Mouse (Mus musculus): ENCODE measurements at regions not wholly inside any gene's neighbourhood (a gene's known extent, or its start where the extent isn't known, plus 50 kb on each side); places are given as distances from the start of the nearest gene placed in this dataset.

DNA sequence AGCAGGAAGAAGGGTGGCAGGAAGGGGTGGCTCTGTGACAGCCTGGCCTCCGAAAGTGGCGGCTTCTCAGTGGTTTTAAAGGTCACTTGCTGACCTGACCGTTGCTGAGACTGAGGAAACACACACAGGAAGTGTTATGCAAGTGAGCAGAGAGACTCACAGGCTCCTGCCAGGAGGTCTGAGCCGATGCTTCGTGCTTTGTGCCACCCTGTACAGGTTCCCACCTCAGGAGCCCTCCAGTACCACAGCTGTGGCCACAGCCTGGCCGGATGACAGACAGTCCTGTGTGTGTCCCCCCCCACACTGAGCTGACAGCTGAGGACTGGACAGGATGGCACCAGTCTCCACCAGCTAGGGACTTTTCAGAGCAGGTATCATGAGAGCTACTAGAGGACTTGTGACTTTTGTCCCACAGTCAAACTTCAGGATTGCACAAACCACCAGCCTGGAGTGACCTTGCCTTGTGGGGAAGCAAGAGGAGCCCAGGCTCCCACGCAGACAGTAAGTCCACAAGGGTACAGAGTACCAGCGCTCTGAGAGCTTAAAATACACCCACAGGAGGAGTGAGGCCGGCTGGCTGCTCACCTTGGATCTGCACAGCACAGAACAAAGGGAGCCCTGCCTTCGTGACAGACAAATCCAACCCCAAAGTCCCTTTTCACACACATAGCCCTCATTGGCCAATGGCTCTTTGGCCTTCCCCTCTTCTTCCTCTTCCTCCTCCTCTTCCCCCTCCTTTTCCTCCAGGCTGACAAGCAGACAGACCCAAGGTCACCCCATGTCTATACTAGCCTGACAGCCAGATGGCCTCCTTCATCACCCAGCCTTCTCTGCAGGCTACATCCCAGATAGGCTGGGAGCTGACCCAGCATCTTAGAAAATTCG is 158.1 kb upstream of the Rreb1 start:
- DNase-seq (ENCODE audit: low read depth) = peak; percentile 28

DNA sequence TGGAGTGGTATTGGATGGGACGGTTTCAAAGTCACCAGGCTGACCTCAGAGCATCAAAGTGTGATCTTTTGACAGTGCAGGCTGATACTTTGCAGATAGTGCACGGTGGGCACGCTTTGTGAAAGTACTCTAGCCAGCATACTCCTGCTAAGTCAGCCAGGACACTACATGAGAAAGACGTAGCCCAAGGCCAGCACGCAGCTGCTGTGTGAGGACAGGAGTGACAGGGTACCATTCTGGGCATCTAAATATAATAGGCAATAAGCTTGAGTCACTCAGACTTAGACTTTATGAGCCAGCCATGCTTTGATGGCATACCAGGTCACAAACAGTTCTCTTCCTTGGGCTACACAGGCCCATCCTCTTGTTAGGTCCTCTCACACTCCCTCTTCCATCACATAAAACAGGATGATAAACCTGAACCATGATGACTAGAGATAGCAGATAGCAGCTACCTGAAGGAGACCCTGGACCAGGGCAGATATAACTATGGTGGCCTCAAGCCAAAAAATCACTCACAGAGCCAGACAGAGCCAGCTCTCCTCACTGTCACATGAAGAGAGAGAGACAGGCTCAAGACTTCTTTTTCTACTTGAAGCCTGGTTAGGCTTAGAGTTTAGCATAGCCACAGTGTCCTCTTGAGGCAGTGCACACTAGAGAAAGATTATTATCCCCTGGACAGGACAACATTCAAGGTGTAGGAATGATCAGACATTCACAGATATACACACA is 156.7 kb upstream of the Rreb1 start:
- no peak for DNase-seq (ENCODE audit: low read depth)

DNA sequence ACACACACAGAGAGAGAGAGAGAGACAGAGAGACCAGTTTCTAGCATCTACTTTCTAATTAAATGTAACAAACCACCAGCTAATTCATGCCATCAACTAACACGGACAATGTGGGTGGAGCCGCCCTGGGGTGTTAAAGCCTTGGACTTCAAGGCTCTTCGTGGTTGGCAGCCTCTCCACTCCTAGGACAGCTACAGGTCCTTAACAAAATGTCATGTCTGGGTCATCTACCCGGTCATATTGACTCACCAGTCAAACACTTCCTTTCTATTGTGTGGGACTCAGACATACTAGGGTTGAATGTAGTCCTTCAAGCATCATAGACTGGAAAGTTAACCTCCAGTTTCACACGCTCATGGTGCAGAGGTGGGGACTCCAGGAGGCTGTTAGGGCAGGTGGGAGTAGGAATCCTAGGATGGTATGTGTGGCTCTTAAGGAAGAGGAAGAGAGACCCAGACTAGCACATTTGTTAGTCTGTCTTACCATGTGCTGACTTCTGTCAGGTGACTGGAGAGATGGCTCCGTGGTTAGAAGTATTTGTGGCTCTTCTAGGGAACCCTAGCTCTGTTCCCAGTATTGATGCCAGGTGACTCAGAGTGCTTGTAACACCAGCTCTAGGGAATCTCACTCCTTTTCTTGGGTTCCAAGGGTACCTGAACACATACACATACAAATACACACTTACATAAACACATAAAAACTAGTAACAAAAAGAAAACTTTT is 155.7 kb upstream of the Rreb1 start:
- no peak for DNase-seq (ENCODE audit: low read depth)

DNA sequence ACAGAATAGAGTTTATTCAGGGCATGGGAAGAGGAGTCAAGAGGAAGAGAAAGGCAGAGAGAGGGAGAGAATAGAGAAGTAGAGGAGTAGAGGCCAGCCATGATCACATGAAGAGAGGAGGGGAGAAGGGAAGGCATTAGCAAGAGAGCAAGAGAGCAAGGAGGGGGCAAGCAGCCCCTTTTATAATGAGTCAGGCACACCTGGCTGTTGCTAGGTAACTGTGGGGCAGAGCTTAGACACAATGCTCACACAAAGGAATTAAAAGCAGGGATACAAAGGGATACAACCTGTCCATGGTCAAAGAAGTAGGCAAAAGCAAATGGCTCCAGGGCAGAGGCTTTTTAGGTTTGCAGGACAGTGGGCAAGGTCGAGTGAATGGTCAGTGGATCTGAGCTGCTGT is 153.5 kb upstream of the Rreb1 start:
- DNase-seq (ENCODE audit: low read depth) = no peak

DNA sequence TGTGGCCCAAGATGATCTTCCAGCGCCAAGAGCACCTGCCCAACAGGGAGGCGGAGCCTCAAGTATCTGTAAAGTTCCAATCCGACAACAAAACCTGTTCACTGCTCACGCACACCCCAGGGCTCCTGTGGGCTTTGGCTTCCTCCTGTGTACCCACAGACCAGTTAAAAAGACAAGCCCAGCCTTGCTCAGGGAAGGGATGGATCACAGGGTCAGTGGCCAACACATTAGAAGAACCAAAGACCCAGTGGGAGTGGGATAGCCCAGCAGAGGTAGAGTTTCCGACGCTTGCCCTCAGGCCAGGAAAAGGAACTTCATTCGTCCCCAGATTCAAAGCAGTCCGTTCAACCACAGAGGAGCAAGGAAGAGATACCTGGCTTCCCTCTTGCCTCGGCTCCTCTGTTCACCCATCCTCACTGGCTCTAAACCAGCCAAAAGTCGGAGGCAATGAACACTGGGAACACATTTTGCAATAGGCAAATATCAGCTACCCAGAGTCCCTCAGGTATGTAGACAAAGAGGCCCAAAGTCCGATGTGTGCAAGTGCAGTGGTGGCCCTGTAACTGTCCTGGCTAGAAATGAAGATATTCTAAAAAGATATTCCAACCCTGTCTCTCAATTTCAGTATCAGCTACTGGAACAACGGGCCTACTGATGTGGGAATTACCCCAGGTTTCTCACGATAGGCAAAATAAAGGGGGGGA is 152.5 kb upstream of the Rreb1 start:
- no peak for DNase-seq (ENCODE audit: low read depth)

DNA sequence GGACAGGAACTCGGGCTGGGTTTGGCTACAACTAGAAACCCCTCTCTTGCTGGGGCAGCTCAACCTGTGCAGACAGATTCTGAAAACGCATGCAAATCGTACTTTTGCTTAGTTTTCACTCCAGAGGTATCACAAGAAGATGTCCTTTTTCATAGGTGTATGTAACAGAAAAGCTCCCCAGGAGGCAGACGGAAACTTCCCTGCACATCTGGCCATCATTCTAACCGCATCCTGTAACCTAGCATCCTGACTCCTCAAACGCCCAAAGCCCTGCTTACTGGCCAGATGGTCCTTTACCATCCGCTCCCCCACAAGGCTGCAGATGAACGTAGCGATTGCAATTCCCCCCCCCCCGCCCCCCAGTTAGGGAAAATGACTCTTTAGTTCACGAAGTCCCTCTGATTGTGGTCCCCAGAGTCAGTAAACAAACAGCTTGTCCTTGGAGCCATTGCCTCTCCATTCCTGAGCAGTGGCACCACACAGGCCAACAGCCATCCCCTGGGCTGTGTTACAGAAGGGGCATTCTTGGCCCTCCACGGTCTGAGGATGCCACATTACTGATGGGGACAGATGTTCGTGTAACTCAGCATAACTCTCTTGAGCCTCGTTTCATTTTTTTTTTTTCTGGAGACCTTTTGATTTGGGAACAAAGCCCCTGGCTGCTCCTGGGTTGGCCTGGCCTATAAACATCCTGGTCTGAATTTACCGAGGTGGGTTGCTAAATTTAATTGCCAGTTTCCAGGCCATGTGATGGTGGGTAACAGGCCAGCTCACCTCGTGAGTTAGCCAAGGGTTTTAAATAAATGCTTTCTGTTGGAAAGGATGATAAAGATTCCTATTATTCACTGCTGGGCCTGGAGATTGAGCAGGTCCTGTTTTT is 149.6 kb upstream of the Rreb1 start:
- no peak for DNase-seq (ENCODE audit: low read depth)

DNA sequence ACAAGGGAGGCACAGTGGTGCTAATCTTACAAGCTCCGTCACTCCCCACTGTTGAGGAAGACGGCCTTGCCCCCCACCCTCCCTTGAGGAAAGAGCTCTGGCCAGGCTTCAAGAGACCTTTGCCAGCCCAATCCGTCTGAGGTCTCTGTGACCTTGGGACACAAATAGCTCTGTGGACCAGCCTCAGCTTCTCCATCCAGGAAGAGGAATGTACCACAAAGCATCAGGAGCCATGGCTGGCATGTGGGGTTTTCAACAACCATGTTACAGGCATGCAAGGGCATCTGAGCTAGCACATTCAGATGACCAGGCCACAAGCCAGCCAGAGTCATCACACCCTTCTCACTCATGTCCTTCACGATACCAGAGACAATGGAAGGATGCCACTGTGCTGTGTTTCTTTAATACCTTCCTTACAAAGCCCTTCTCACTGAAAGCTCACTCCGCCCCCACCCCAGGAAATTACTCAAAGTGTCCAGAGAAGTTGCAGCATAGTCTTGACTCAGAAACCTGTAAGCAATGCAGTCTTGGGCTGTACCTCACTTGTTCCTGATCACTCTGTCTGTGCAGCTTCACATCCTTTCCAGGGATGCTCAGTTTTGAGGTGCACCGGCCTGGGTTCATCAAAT is 148.8 kb upstream of the Rreb1 start:
- DNase-seq (ENCODE audit: low read depth) = no peak

DNA sequence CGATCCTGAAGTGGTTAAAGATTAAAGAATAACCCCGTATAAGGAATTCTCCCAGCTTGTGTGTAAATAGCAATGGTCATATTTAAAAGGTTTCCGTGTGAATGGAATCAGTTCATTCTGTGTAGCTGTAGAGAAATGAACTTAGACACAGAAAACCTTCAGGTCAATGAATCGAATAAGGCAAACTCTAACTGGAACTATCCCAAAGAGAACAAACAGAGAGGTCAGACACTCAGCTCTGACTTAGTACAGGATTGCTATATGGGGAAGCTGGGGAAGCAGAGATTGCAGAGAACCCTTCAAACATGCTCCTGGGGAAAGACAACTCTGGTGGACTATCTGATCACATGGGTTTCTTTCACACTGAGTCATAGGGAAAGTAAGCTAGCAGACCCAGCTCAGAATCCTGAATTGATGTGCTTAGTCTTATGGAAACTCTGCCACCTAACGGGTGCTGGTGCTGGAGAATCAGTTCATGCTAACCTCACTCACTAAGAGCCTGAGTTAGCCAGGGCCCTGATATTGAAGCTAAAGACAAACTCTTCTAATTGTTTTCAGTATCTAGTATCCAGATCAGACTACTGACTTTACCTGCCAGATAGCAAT is 145.3 kb upstream of the Rreb1 start:
- DNase-seq (ENCODE audit: low read depth) = no peak

DNA sequence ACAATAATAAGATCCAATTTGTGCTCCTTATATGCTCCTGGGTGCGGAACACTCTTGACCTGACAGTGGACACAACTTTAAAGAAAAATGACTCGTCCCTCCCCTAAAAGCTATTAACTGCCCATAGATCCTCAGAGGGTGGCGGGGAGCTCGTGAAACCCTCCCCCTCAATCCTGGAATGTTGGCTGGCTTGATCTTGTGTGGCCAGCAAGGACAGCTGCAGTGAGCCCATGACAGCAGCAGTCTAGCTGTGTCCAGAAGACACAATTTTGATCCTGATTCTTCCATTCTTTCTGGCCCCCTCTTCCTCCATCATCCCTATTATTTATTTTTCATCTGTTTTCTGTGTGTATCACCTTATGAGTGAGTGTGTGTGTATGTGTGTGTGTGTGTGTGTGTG is 141.8 kb upstream of the Rreb1 start:
- no peak for DNase-seq (ENCODE audit: low read depth)

DNA sequence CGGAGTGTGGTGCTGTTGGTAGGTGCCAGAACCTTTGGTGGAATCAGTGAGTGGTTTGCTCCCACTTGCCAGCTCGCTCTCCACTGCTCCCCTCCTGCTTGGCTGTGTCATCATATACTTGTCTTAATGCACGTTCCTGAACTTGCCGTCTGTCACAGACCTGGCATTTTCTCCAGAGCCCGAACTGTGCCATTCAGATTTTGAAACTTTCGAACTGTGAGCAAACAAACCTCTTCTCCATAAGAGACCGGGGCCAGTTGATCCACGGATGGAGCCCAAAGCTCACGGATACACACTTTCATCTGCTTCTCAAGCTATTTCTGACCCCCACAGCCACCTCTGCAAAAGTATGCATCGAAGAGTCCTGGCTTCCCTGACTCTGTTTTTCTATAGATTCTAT is 141.0 kb upstream of the Rreb1 start:
- DNase-seq (ENCODE audit: low read depth) = no peak

DNA sequence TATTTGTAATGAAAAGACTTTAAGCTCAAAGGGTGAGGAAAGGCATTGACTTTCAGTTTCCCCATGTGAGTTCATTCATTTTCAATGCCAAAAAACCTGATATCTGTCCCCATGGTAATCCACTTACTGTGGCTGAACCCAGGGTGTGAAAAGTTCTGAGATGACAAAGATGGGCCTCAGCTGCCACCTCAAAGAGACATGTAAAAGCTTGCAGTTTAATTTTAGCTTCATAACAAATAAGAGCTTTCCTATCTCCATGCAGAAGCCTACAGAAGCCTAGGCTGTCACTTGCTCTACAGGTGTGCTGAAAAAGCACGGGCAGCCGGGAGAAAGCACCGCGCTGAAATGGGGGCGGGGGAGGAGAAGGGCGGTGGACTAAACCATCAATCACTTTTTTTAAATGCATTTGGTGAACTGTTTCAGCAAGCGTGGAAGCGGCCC is 140.1 kb upstream of the Rreb1 start:
- no peak for DNase-seq (ENCODE audit: low read depth)

DNA sequence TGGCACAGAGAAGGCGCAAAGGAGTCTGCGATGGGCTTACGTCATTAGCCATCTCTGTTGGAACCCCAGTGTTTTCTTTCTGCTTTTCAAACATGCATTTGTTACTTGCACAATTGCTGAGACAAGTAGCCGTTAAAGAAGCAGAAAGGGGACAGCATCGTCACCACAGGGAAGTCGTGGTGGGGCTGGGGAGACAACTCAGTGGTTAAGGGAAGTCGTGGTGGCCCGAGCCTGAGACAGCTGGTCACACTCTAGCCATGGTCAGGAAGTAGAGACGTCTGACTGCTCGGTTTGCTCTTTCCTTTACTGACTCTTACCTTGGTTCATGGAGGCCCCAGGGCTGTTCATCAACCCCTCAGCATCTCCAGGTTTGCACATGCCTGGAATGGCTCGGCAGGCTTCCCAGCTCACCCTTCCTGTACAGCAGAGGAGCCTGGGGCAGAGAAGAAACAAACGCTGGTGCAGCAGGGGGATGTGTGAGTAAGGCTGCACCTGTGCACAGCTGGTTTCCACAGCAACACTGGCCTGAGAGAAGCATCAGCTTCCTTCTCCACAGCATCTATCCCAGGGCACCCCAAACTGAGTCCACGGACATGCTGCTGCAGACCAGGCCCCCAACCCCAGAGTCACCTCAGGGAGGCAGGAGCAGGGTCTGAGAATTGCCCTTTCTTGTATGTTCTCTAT is 135.6 kb upstream of the Rreb1 start:
- no peak for DNase-seq (ENCODE audit: low read depth)

DNA sequence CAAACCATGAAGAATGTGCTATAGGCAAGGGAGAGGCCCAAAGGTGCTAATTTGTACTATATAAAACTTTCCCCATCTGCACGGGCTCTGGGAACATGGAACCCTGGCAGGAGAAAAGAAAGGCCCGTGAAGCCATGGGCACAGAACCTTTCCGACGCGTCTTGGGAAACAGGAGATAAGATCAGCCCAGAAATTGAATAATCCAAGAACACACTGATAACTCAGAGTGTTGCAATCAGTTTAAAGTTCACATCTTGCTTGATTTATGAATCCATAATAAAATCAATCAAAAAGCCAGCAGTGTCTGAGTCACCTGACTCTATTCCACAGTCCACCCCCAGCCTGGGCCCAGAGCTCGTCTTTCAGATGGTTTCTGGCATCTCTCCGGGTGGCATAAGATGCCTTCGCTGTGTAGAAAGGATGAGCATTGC is 133.4 kb upstream of the Rreb1 start:
- no peak for DNase-seq (ENCODE audit: low read depth)

DNA sequence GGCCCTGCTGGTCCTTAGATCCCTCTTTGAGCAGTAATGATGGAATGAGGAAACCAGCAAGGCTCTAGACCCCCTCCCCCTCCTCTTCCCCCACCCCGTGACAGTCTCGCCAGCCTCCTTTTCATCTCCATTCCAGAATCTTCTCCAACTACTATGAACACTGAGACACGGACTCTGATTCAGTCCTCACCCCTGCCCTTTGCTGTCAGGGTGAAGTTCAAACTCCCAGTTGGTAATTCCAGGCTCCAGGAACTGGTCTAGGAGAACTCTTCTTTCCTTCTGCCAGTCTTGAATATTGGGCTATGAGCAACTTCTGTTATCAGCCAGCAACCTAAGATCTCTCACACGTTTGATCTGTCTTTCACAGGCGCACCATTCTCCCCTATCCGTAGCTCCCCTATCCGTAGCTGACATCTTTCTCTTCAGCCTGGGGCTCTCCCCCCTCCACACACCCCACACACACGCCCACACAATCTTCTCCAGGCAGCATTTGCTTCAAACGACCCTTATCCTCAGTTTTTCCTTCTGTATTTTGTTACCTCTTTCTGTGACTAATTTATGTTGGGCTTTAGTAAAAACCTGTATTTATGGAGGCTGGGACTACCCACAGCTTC is 128.6 kb upstream of the Rreb1 start:
- no peak for DNase-seq (ENCODE audit: low read depth)

DNA sequence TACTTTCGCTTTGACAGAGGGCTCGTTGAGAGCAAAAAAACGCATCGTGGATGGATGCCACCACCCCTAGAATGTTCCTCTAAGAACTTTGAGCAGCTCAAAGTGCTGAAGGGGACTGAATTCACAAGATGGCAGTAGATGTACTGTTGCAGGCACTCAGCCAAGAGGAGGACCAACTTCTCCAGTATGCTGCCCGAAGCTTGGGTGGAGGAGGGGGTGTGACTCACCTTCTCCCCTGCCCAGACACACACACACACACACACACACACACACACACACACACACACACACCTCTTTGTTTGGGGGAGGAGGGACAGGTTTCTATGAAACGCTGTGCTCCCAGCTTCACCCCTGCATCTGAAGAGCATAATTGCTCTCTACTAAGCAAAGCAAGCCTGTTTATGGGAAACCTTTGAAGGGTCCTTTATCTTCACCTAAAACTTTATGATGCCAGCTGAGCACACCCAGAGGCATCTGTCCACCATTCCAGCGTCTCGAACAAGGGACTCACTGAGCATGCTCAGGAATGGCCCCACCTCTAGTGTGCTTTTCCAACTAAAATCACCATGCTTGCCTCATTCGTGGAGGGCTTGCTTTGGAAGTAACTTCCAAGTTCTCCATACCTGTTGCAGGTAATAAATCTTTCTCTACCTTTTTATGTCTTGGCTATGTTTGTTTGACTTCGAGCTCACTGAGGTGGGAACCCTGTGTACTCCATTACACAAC is 126.8 kb upstream of the Rreb1 start:
- no peak for DNase-seq (ENCODE audit: low read depth)

DNA sequence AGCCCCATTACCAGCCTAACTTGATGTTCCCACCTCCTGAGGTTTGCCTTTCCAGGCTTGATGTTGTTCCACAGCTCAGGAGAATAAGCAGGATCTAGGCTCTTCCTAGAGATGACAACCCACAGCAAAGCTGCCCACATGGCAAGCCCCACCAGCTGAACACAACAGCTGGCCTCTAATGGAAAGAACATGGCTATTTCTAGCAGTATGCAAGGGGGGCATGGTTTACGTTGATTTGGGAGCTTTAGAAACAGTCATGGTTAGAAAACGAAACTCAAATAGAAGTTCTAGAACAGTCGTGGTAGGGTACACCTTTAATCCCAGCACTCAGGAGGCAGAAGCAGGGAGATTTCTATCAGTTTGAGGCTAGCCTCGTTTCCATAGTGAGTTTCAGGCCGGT is 123.5 kb upstream of the Rreb1 start:
- no peak for DNase-seq (ENCODE audit: low read depth)

DNA sequence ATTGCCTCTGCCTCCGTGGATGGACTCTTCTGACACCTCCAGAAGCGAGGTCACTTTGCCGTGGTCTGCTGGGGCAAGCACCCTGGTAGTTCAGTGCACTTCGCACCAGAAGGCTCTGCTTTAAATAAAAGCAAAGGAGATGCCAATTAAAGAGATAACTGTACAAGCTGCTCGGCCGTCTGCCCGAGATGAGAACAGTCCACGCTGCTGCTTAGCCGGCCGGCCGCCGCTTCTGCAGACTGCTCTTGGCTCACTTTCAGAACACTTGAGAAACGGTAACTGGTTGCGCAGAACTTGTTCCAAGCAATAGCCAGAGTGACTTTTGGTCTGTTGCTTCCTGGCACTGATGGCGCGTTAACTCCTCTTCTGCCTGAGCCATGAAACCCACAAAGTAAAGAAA is 121.0 kb upstream of the Rreb1 start:
- no peak for DNase-seq (ENCODE audit: low read depth)

DNA sequence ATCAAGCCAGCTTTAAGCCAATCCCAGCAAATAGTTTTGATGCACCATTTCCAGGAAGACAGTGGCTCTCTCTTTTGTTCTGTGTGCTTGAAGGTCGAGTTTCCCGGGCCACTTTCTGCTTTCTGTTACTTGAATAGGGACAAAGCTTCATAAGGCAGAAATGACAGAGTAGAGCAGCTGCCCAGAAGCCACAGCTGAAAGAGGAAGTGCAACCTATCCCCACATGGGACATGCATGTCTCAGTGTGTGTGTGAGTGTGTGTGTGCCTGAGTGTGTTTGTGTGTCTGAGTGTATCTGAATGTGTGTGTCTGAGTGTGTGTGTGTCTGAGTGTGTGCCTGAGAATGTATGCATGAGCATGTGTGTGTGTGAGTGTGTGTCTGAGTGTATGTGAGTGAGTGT is 120.2 kb upstream of the Rreb1 start:
- DNase-seq (ENCODE audit: low read depth) = no peak

DNA sequence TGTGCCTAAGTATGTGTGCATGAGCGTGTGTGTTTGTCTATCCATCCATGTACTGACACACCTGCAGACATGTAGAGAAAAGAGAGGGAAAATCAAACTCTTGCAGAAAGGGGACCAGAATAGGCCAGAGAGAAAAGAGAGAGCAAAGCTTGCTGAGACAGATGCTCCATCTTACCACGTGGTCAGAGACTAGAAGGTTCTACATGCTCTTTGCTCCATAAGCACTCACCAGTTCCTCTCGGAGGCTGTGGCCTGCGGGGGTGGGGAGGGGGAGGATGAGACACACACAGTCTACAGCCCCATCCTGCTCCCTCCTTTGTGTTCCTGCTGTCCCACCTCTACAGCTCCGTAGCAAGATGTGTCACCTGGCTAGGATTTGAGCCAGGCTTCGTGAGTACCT is 119.7 kb upstream of the Rreb1 start:
- no peak for DNase-seq (ENCODE audit: low read depth)
